Mouse (Mus musculus): ENCODE results near the gene Igsf23. TPM values are rescaled to one million over a fixed set of nuclear protein-coding genes. Genes with fewer than 3 reads are reported as not detected.

The Igsf23 gene
- polyA plus RNA-seq, 1 experiment from 2014 or later, result not detected

GRCm38 (mm10) chr7:19952320-19952986, 1.9 kb upstream of the Igsf23 start:
- ATAC-seq (replicated peaks), result no peak
- Histone ChIP-seq H3K9ac (replicated peaks) (no peak overlapping the region), H3K36me3 (no peaks in the 10 kb centered on the region), H3K4me2 (replicated peaks) (no peak overlapping the region), H3K27me3 (no peaks in the 10 kb centered on the region), H3K27ac (replicated peaks) (no peak overlapping the region), H3K9me3 (no peaks in the 10 kb centered on the region), H3K4me1 (no peaks in the 10 kb centered on the region), H3K4me3 (no peak overlapping the region)
- WGBS, result 63% methylated on average over 10 of the region's 10 CpGs

DNA sequence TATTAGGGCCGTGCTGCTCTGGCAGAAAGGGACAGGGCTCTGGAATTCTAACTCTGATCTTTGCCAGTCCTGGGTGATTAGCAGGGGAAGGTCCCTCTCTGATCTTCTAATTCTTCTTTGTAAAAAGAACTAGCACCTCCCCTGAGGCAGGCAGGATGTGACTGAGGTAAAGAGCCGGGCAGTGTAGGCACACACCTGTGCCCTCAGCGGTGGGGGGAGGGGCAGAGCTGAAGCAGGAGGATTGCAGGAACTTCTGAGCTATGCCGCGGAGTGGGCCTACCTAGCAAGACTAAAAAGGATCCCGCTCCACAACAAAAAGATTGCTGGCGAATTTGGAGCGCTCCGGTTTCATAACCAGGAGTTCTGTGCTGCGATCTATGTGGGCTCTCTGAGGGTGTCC, 560 bp downstream of the Igsf23 start:
- no peak overlapping the region for H3K9ac ChIP-seq (replicated peaks)
- no peak overlapping the region for H3K27ac ChIP-seq (replicated peaks)
- H3K4me1 ChIP-seq, result no peaks in the 10 kb centered on the region
- WGBS, result 61% methylated on average over 10 of the region's 10 CpGs
- H3K9me3 ChIP-seq, result no peaks in the 10 kb centered on the region
- H3K36me3 ChIP-seq, result no peaks in the 10 kb centered on the region
- H3K4me3 ChIP-seq, result no peak overlapping the region
- H3K4me2 ChIP-seq (replicated peaks), result no peak overlapping the region
- no peaks in the 10 kb centered on the region for H3K27me3 ChIP-seq
- ATAC-seq (replicated peaks), result no peak

GRCm38 (mm10) chr7:19948956-19949355, 1.6 kb downstream of the Igsf23 start:
- Histone ChIP-seq H3K4me1 (no peaks in the 10 kb centered on the region), H3K27ac (replicated peaks) (no peak overlapping the region), H3K9ac (replicated peaks) (no peak overlapping the region), H3K4me3 (no peak overlapping the region), H3K27me3 (no peaks in the 10 kb centered on the region), H3K36me3 (no peaks in the 10 kb centered on the region), H3K9me3 (no peaks in the 10 kb centered on the region), H3K4me2 (replicated peaks) (no peak overlapping the region)
- WGBS, result 86% methylated on average over 12 of the region's 12 CpGs
- no peak for ATAC-seq (replicated peaks)

- ATAC-seq (replicated peaks), result no peak
- WGBS, result 87% methylated on average over 13 of the region's 13 CpGs
- Histone ChIP-seq H3K4me1 (no peaks in the 10 kb centered on the region), H3K9ac (replicated peaks) (no peak overlapping the region), H3K4me2 (replicated peaks) (no peak overlapping the region), H3K4me3 (no peak overlapping the region), H3K36me3 (no peaks in the 10 kb centered on the region), H3K27me3 (no peaks in the 10 kb centered on the region), H3K27ac (replicated peaks) (no peak overlapping the region), H3K9me3 (no peaks in the 10 kb centered on the region)
Measured at GRCm38 (mm10) chr7:19945821-19946515, 4.6 kb downstream of the Igsf23 start.

- Histone ChIP-seq H3K36me3 (no peaks in the 10 kb centered on the region), H3K4me2 (replicated peaks) (no peak overlapping the region), H3K4me1 (no peaks in the 10 kb centered on the region), H3K9me3 (no peaks in the 10 kb centered on the region), H3K9ac (replicated peaks) (no peak overlapping the region), H3K4me3 (no peak overlapping the region), H3K27me3 (no peaks in the 10 kb centered on the region), H3K27ac (replicated peaks) (no peak overlapping the region)
- 92% methylated on average over 5 of the region's 5 CpGs for WGBS
- no peak for ATAC-seq (replicated peaks)
Measured at GRCm38 (mm10) chr7:19945201-19945600, 5.4 kb downstream of the Igsf23 start.

- no peak for ATAC-seq (replicated peaks)
Measured at GRCm38 (mm10) chr7:19944709-19945108, 5.8 kb downstream of the Igsf23 start.

DNA sequence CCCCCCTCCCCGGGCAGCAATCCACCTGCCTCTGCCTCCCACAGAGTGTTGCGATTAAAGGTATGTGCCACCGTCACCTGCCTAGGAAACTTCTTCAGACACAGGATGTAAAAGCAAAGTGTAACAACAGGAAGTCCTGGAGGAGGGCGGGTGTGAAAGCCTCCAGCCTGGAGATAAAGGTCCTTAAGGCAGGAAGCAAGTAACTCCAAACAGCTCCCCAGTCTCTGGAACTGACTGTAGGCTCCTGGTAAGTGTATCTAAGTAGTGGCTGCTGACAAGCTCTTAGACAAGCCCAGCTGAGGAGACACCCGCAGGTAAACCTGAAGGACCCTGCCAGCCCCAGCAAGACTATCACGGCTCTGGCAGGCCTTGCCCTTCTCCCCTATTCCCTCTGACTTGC, 10.3 kb downstream of the Igsf23 start:
- Histone ChIP-seq H3K4me3 (no peak overlapping the region), H3K4me2 (replicated peaks) (no peak overlapping the region), H3K27ac (replicated peaks) (no peak overlapping the region), H3K36me3 (no peaks in the 10 kb centered on the region), H3K9ac (replicated peaks) (no peak overlapping the region), H3K27me3 (no peaks in the 10 kb centered on the region), H3K9me3 (no peaks in the 10 kb centered on the region), H3K4me1 (no peaks in the 10 kb centered on the region)
- no peak for ATAC-seq (replicated peaks)
- WGBS, result 55% methylated on average over 5 of the region's 6 CpGs

More at GRCm38 (mm10) chr7:19944709-19945108, 5.8 kb downstream of the Igsf23 start:
- Histone ChIP-seq H3K36me3 (no peaks in the 10 kb centered on the region), H3K9ac (replicated peaks) (no peak overlapping the region), H3K4me2 (replicated peaks) (no peak overlapping the region), H3K27me3 (no peaks in the 10 kb centered on the region), H3K9me3 (no peaks in the 10 kb centered on the region), H3K4me1 (no peaks in the 10 kb centered on the region), H3K27ac (replicated peaks) (no peak overlapping the region), H3K4me3 (no peak overlapping the region)
- WGBS, result 94% methylated on average over 8 of the region's 8 CpGs

DNA sequence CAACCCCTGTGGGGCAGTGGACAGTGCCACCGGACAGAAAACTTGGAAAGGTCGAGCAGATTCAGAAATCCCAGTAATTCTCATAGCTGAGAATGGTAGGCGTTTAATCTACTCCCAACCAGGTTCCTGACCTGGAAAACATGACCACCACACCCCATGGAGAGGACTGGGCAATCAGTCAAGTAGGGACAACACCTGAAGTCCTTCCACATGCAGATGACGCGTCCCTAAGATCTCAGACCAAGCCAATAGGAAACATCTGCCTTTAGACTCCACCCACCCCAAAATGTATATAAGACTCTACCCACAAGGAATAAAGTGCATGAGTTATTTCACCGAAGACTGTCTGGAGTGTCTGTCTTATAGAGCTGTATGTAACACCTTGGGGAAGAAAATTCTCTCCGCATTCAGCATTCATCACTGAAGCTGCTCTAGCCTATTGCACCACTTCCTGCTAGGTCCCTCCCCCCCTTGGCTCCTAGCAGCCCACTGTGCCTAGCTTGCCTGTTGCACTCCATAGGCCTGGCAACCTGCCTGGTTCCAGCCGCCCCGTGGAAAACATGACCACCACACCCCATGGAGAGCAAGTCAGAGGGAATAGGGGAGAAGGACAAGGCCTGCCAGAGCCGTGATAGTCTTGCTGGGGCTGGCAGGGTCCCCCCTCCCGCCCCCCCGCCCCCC, 10.9 kb downstream of the Igsf23 start:
- H3K4me3 ChIP-seq, result no peak overlapping the region
- 52% methylated on average over 12 of the region's 12 CpGs for WGBS
- no peak overlapping the region for H3K27ac ChIP-seq (replicated peaks)
- ATAC-seq (replicated peaks), result no peak
- no peak overlapping the region for H3K9ac ChIP-seq (replicated peaks)
- H3K4me1 ChIP-seq, result no peaks in the 10 kb centered on the region
- H3K4me2 ChIP-seq (replicated peaks), result no peak overlapping the region
- no peaks in the 10 kb centered on the region for H3K27me3 ChIP-seq
- H3K9me3 ChIP-seq, result no peaks in the 10 kb centered on the region
- no peaks in the 10 kb centered on the region for H3K36me3 ChIP-seq

- WGBS, result 85% methylated on average over 11 of the region's 11 CpGs
- Histone ChIP-seq H3K4me2 (replicated peaks) (no peak overlapping the region), H3K9ac (replicated peaks) (no peak overlapping the region), H3K27ac (replicated peaks) (no peak overlapping the region), H3K36me3 (no peaks in the 10 kb centered on the region), H3K9me3 (no peaks in the 10 kb centered on the region), H3K4me1 (peaks cover 6% of the 10 kb centered on the region; the same call in 1 of the 2 replicates), H3K4me3 (no peak overlapping the region), H3K27me3 (no peaks in the 10 kb centered on the region)
- no peak for ATAC-seq (replicated peaks)
Measured at GRCm38 (mm10) chr7:19937229-19937821, 13.2 kb downstream of the Igsf23 start.

DNA sequence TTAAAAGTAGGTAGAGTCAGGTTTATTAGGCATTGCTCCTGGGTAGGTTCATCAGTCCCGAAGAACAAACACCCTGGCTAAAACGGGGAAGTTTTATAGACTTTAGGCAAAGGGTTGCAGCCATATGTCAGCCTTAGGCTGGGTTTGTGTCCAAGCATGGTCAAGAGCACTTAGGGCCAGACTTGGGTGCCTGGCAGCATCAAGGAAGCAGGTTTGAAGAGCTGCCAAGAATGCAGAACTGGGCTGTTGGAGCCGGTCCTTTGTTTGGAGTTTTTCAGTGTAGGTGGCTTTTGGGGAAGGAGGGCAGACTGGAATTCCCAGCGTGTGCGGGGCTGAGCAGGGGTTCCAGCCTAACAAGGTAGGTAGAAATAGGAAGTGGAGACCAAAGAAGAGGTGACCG, 14.6 kb downstream of the Igsf23 start:
- H3K4me3 ChIP-seq, result no peak overlapping the region
- 63% methylated on average over 6 of the region's 6 CpGs for WGBS
- no peak overlapping the region for H3K27ac ChIP-seq (replicated peaks)
- no peaks in the 10 kb centered on the region for H3K9me3 ChIP-seq
- H3K27me3 ChIP-seq, result no peaks in the 10 kb centered on the region
- H3K4me1 ChIP-seq, result peaks cover 6% of the 10 kb centered on the region; the same call in 1 of the 2 replicates
- no peak for ATAC-seq (replicated peaks)
- H3K4me2 ChIP-seq (replicated peaks), result no peak overlapping the region
- H3K36me3 ChIP-seq, result no peaks in the 10 kb centered on the region
- H3K9ac ChIP-seq (replicated peaks), result no peak overlapping the region

DNA sequence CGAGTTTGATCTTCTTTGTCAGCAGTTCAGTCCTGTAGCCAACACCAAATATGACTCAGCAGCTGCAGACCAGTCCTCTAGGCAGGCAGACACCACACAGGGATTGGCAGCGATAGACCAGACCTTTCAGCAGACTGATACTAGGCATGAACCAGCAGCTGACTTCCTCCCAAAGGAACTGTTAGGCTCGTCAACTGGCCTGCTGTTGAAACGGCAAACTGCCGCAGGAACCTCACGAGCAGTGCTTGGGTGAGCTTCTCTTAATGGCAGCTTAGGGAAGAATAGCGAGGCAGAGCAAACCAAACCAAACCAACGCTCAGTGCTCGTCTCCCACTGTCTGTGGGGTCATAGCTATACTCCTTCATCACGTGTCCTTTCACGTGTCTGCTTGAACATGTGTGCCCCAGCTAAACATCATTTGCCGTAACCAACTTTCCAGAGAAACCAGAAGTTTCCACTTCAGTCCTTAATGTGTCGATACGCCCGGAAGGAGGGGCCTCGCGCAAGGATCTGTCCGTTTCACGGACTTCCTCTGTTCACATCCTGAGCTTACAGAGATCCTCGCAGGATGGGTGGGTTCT, 15.3 kb downstream of the Igsf23 start:
- Histone ChIP-seq H3K4me1 (peaks cover 6% of the 10 kb centered on the region; the same call in 1 of the 2 replicates), H3K9ac (replicated peaks) (no peak overlapping the region), H3K9me3 (no peaks in the 10 kb centered on the region), H3K4me2 (replicated peaks) (no peak overlapping the region), H3K27ac (replicated peaks) (no peak overlapping the region), H3K36me3 (no peaks in the 10 kb centered on the region), H3K4me3 (no peak overlapping the region), H3K27me3 (no peaks in the 10 kb centered on the region)
- no peak for ATAC-seq (replicated peaks)
- 84% methylated on average over 20 of the region's 20 CpGs for WGBS
